ENCODE assay signal across 23 mouse cellular contexts in genomic region chr11:66813310-66813709, GRCm38 (mm10).
A peak's percentile ranks its signal among the peaks of the same experiment; 100 is the strongest.
DNase-seq lines count a peak whose midpoint lies in the region; ATAC-seq and TF ChIP-seq lines count a peak whose summit lies in the region.
"Had no signal": no experiment of that assay in that cellular context is flagged by ENCODE, and none has a peak within 500 bp of the region (broad histone marks: within the 10 kb centered on the region; RNA-seq: fewer than 3 reads in every experiment).

No protein-coding gene starts in this region.

- no peaks in the 10 kb centered on the region for H3K9me3 ChIP-seq in hindbrain, postnatal 0 days (ENCODE audit: low read length)
- H3K9me3 ChIP-seq in hindbrain, embryonic 14.5 days (ENCODE audit: control insufficient read depth, low read length): no peaks in the 10 kb centered on the region
- H3K9me3 ChIP-seq in midbrain, embryonic 16.5 days (replicated peaks; ENCODE audit: control insufficient read depth, low read length, poor library complexity, severe bottlenecking): no peaks in the 10 kb centered on the region
- no peaks in the 10 kb centered on the region for H3K9me3 ChIP-seq in midbrain, embryonic 10.5 days (replicated peaks)
- H3K9me3 ChIP-seq in neural tube, embryonic 11.5 days (ENCODE audit: control insufficient read depth, low read length): no peaks in the 10 kb centered on the region
- H3K9me3 ChIP-seq: embryonic facial prominence, embryonic 13.5 days; forebrain, embryonic 15.5 days; limb, embryonic 10.5 days; liver, embryonic 15.5 days; lung, embryonic 15.5 days had no signal

- peak; percentile 35 for DNase-seq in embryo, embryonic 10 days (ENCODE audit: low spot score)
- no peak for DNase-seq in embryo, embryonic 9.5 days (ENCODE audit: extremely low spot score)
- DNase-seq in hindbrain, postnatal 0 days (ENCODE audit: low spot score): peak; percentile 7
- DNase-seq in hindbrain, embryonic 14.5 days (ENCODE audit: low spot score): no peak
- DNase-seq in midbrain, embryonic 10.5 days (ENCODE audit: low spot score): no peak
- peak; percentile 14 for DNase-seq in neural tube, embryonic 11.5 days (ENCODE audit: low spot score)
- DNase-seq in spleen, postnatal 14 days (ENCODE audit: low spot score in 2 of 2): no peak
- DNase-seq: adrenal gland, postnatal 14 days; cerebellum, adult 9-10 months; gastrocnemius, postnatal 10 days; heart, adult 18-20 months; liver; lung, postnatal 36 days; right cerebral cortex, postnatal 14 days had no signal

- H3K27ac ChIP-seq in hindbrain, postnatal 0 days: no peak overlapping the region
- H3K27ac ChIP-seq in hindbrain, embryonic 14.5 days: no peak overlapping the region
- no peak overlapping the region for H3K27ac ChIP-seq in midbrain, embryonic 16.5 days (ENCODE audit: low read length)
- H3K27ac ChIP-seq in midbrain, embryonic 10.5 days (replicated peaks): no peak overlapping the region; the same call in 1 of the 2 replicates
- no peak overlapping the region for H3K27ac ChIP-seq in neural tube, embryonic 11.5 days (ENCODE audit: low read depth, low read length)
- H3K27ac ChIP-seq: embryonic facial prominence, embryonic 13.5 days; forebrain, embryonic 15.5 days; limb, embryonic 10.5 days; liver, embryonic 15.5 days; lung, embryonic 15.5 days had no signal

- no peaks in the 10 kb centered on the region for H3K4me1 ChIP-seq in hindbrain, postnatal 0 days (ENCODE audit: insufficient read depth, low read length)
- no peaks in the 10 kb centered on the region for H3K4me1 ChIP-seq in hindbrain, embryonic 14.5 days (replicated peaks; ENCODE audit: control insufficient read depth, insufficient read depth, low read length)
- peaks cover 5% of the 10 kb centered on the region for H3K4me1 ChIP-seq in midbrain, embryonic 16.5 days (ENCODE audit: control insufficient read depth, insufficient read depth, low read length)
- no peaks in the 10 kb centered on the region for H3K4me1 ChIP-seq in midbrain, embryonic 10.5 days
- 0 out of 2 replicates have a peak, but pooled peaks cover 2% of the 10 kb centered on the region for H3K4me1 ChIP-seq in neural tube, embryonic 11.5 days (ENCODE audit: control insufficient read depth, insufficient read depth, low read length)
- H3K4me1 ChIP-seq: embryonic facial prominence, embryonic 13.5 days; liver, embryonic 15.5 days; lung, embryonic 15.5 days; megakaryocyte, embryonic 14.5 days had no signal

- no peak overlapping the region for H3K4me3 ChIP-seq in hindbrain, postnatal 0 days (ENCODE audit: low read length)
- no peak overlapping the region for H3K4me3 ChIP-seq in hindbrain, embryonic 14.5 days (replicated peaks; ENCODE audit: low read length)
- H3K4me3 ChIP-seq in midbrain, embryonic 16.5 days (ENCODE audit: low read depth, low read length): no peak overlapping the region
- H3K4me3 ChIP-seq in midbrain, embryonic 10.5 days: no peak overlapping the region
- no peak overlapping the region for H3K4me3 ChIP-seq in neural tube, embryonic 11.5 days (ENCODE audit: low read depth, low read length)
- H3K4me3 ChIP-seq: embryonic facial prominence, embryonic 13.5 days; forebrain, embryonic 15.5 days; limb, embryonic 10.5 days; liver, embryonic 15.5 days; lung, embryonic 15.5 days; megakaryocyte, embryonic 14.5 days had no signal

- no peaks in the 10 kb centered on the region for H3K27me3 ChIP-seq in hindbrain, postnatal 0 days (ENCODE audit: insufficient read depth, low read length)
- no peaks in the 10 kb centered on the region for H3K27me3 ChIP-seq in hindbrain, embryonic 14.5 days (ENCODE audit: control insufficient read depth, insufficient read depth, low read length)
- H3K27me3 ChIP-seq in midbrain, embryonic 16.5 days (ENCODE audit: control insufficient read depth, insufficient read depth, low read depth, low read length): no peaks in the 10 kb centered on the region
- no peaks in the 10 kb centered on the region for H3K27me3 ChIP-seq in midbrain, embryonic 10.5 days (ENCODE audit: low read depth, poor library complexity, severe bottlenecking)
- no peaks in the 10 kb centered on the region for H3K27me3 ChIP-seq in neural tube, embryonic 11.5 days (ENCODE audit: control insufficient read depth, insufficient read depth, low read length)
- H3K27me3 ChIP-seq: embryonic facial prominence, embryonic 13.5 days; forebrain, embryonic 15.5 days; liver, embryonic 15.5 days; lung, embryonic 15.5 days; megakaryocyte, embryonic 14.5 days had no signal

- no peak overlapping the region for H3K4me2 ChIP-seq in hindbrain, postnatal 0 days (ENCODE audit: low read depth, low read length)
- no peak overlapping the region for H3K4me2 ChIP-seq in hindbrain, embryonic 14.5 days (replicated peaks)
- no peak overlapping the region for H3K4me2 ChIP-seq in midbrain, embryonic 16.5 days (ENCODE audit: low read length)
- H3K4me2 ChIP-seq in neural tube, embryonic 11.5 days (ENCODE audit: low read depth): no peak overlapping the region
- H3K4me2 ChIP-seq: embryonic facial prominence, embryonic 13.5 days; forebrain, embryonic 15.5 days; liver, embryonic 15.5 days; lung, embryonic 15.5 days had no signal

- WGBS in hindbrain, postnatal 0 days: 67% methylated on average over 5 of the region's 5 CpGs
- 60% methylated on average over 5 of the region's 5 CpGs for WGBS in hindbrain, embryonic 14.5 days
- 67% methylated on average over 5 of the region's 5 CpGs for WGBS in midbrain, embryonic 16.5 days
- 81% methylated on average over 5 of the region's 5 CpGs for WGBS in midbrain, embryonic 10.5 days
- 60% methylated on average over 5 of the region's 5 CpGs for WGBS in neural tube, embryonic 11.5 days

- no peak for TF ChIP-seq CTCF in hindbrain, postnatal 0 days (IDR thresholded peaks at IDR 0.05; ENCODE audit: low read depth)

- H3K36me3 ChIP-seq in hindbrain, postnatal 0 days (ENCODE audit: insufficient read depth, low read length): no peaks in the 10 kb centered on the region
- H3K36me3 ChIP-seq in hindbrain, embryonic 14.5 days (replicated peaks; ENCODE audit: control insufficient read depth, insufficient read depth): no peaks in the 10 kb centered on the region
- H3K36me3 ChIP-seq in midbrain, embryonic 16.5 days (ENCODE audit: control insufficient read depth, insufficient read depth, low read length): no peaks in the 10 kb centered on the region
- H3K36me3 ChIP-seq in midbrain, embryonic 10.5 days: no peaks in the 10 kb centered on the region
- H3K36me3 ChIP-seq in neural tube, embryonic 11.5 days (ENCODE audit: control insufficient read depth, insufficient read depth, low read length): no peaks in the 10 kb centered on the region
- H3K36me3 ChIP-seq: embryonic facial prominence, embryonic 13.5 days; forebrain, embryonic 15.5 days; limb, embryonic 10.5 days; liver, embryonic 15.5 days; lung, embryonic 15.5 days had no signal

- H3K9ac ChIP-seq in hindbrain, postnatal 0 days (replicated peaks; ENCODE audit: low read length): no peak overlapping the region
- H3K9ac ChIP-seq in hindbrain, embryonic 14.5 days: no peak overlapping the region
- H3K9ac ChIP-seq in midbrain, embryonic 16.5 days (ENCODE audit: low read depth, low read length): no peak overlapping the region
- H3K9ac ChIP-seq in neural tube, embryonic 11.5 days (ENCODE audit: low read length): no peak overlapping the region
- H3K9ac ChIP-seq: embryonic facial prominence, embryonic 13.5 days; forebrain, embryonic 15.5 days; liver, embryonic 15.5 days; lung, embryonic 15.5 days had no signal

- ATAC-seq in hindbrain, postnatal 0 days: no peak
- ATAC-seq in hindbrain, embryonic 14.5 days (ENCODE audit: low FRiP score): no peak
- ATAC-seq in midbrain, embryonic 16.5 days: 0 out of 2 replicates have a peak, but pooled peaks have one; percentile 21
- no peak for ATAC-seq in neural tube, embryonic 11.5 days (ENCODE audit: insufficient read depth, low FRiP score, low TSS enrichment)
- ATAC-seq: forebrain, embryonic 15.5 days; hindbrain, embryonic 16.5 days; intestine, embryonic 16.5 days had no signal

Comparison
In these comparisons a context has a peak if more than half of its experiments do, and no peak if none do; other contexts are left out.
1. DNase-seq: peak in embryo, embryonic 10 days (single experiment), hindbrain, postnatal 0 days (single experiment) and neural tube, embryonic 11.5 days (single experiment); none in embryo, embryonic 9.5 days (single experiment), hindbrain, embryonic 14.5 days (single experiment), midbrain, embryonic 10.5 days (single experiment) and spleen, postnatal 14 days (0 of 2).